Mouse (Mus musculus) thymus, adult 2 months (tissue): ENCODE data around the gene Pigz. TPM values are rescaled to one million over a fixed set of nuclear protein-coding genes. Genes with fewer than 3 reads are reported as not detected.
A peak's percentile ranks its signal among the peaks of the same experiment; 100 is the strongest.
"Not testable (repeated sequence)": the region's sequence is repeated elsewhere in the genome, so short reads cannot be mapped to it uniquely, and the experiment has no call there.

ENCODE experiments used
- DNase-seq: peaks from one replicate; pipeline ENCODE4 v3.0.0; 2021
- H3K27ac ChIP-seq: fragments of 200-500 bp; 2 replicates; pipeline ENCODE4 v1.5.1; 2012; ENCODE audit warnings: low read length, control low read depth; ENCODE audit not compliant: control insufficient read depth, insufficient read depth
- H3K27me3 ChIP-seq: fragments of 200-500 bp; 2 replicates; pipeline ENCODE4 v1.6.1; 2012; ENCODE audit warnings: mild to moderate bottlenecking, low read length, moderate library complexity, mixed read lengths; ENCODE audit not compliant: control insufficient read depth, insufficient read depth
- H3K36me3 ChIP-seq: fragments of 200-500 bp; 2 replicates; pipeline ENCODE4 v1.6.1; 2012; ENCODE audit warnings: mild to moderate bottlenecking, low read length, moderate library complexity; ENCODE audit not compliant: control insufficient read depth, insufficient read depth
- H3K4me1 ChIP-seq: fragments of 200-500 bp; replicated peaks from 2 replicates; pipeline ENCODE4 v1.6.1; 2012; ENCODE audit warnings: low read length; ENCODE audit not compliant: control insufficient read depth, insufficient read depth
- H3K4me3 ChIP-seq: fragments of 200-500 bp; 2 replicates; pipeline ENCODE4 v1.5.1; 2012; ENCODE audit warnings: mild to moderate bottlenecking, low read length, control low read depth, moderate library complexity; ENCODE audit not compliant: control insufficient read depth, insufficient read depth
- CTCF ChIP-seq: fragments of 200-500 bp; IDR thresholded peaks from 2 replicates; pipeline ENCODE4 v1.5.1; 2012; ENCODE audit warnings: mild to moderate bottlenecking, control low read depth, low read length, moderate library complexity, borderline replicate concordance; ENCODE audit not compliant: control insufficient read depth, poor library complexity, insufficient read depth; ENCODE audit errors: extremely low read depth
- POLR2A ChIP-seq: fragments of 200-500 bp; IDR thresholded peaks from 2 replicates; pipeline ENCODE4 v1.6.1; 2012; ENCODE audit warnings: mild to moderate bottlenecking, low read length, control low read depth, moderate library complexity; ENCODE audit not compliant: control insufficient read depth, poor library complexity, insufficient read depth; ENCODE audit errors: extremely low read depth
- WGBS: fragments of 180-500 bp; shearing (Covaris S2); methylation state at CpG from one replicate; pipeline ENCODE4 v1.1.7; 2018; 5-methylcytosine and 5-hydroxymethylcytosine counted together
- polyA plus RNA-seq: library from polyadenylated mRNA; depleted of rRNA; stranded (reverse); fragments of >200 nt; gene quantifications from 2 replicates; pipeline ENCODE4 v1.2.3, GENCODE M21; 2012

The Pigz gene
- polyA plus RNA-seq, 1 experiment, result 8.2 TPM

GRCm38 (mm10) chr16:31940586-31940985 is 6.9 kb downstream of the Pigz start:
- H3K36me3 ChIP-seq, result no peaks in the 10 kb centered on the region
- WGBS, result 43% methylated on average over 2 of the region's 2 CpGs
- TF ChIP-seq POLR2A (no peak), CTCF (no peak)
- peaks cover 6% of the 10 kb centered on the region; the same call in 1 of the 2 replicates for H3K27me3 ChIP-seq
- H3K27ac ChIP-seq, result no peak overlapping the region
- peaks cover 5% of the 10 kb centered on the region; the same call in 1 of the 2 replicates for H3K4me1 ChIP-seq
- DNase-seq, result no peak
- no peak overlapping the region for H3K4me3 ChIP-seq

- no peaks in the 10 kb centered on the region for H3K36me3 ChIP-seq
- H3K27me3 ChIP-seq, result no peaks in the 10 kb centered on the region
- H3K4me1 ChIP-seq, result peaks cover 13% of the 10 kb centered on the region
- 5% methylated on average over 10 of the region's 10 CpGs for WGBS
- no peak overlapping the region for H3K27ac ChIP-seq
- DNase-seq, result peak; percentile 81
- no peak overlapping the region for H3K4me3 ChIP-seq
- TF ChIP-seq CTCF (peak; percentile 77), POLR2A (no peak)
Measured at GRCm38 (mm10) chr16:31943980-31944379, 10.3 kb downstream of the Pigz start.

- Histone ChIP-seq H3K27me3 (no peaks in the 10 kb centered on the region), H3K36me3 (no peaks in the 10 kb centered on the region), H3K27ac (no peak overlapping the region), H3K4me1 (peaks cover 15% of the 10 kb centered on the region), H3K4me3 (no peak overlapping the region)
- 94% methylated on average over 12 of the region's 12 CpGs for WGBS
- DNase-seq, result no peak
- TF ChIP-seq POLR2A (no peak), CTCF (no peak)
Measured at GRCm38 (mm10) chr16:31944698-31945255, 11.1 kb downstream of the Pigz start.

GRCm38 (mm10) chr16:31945372-31945771 is 11.7 kb downstream of the Pigz start:
- WGBS, result 91% methylated on average over 6 of the region's 6 CpGs
- peaks cover 15% of the 10 kb centered on the region for H3K4me1 ChIP-seq
- H3K27me3 ChIP-seq, result no peaks in the 10 kb centered on the region
- TF ChIP-seq CTCF, result no peak
- TF ChIP-seq POLR2A, result no peak
- no peak for DNase-seq
- no peaks in the 10 kb centered on the region for H3K36me3 ChIP-seq
- no peak overlapping the region for H3K4me3 ChIP-seq
- H3K27ac ChIP-seq, result no peak overlapping the region

GRCm38 (mm10) chr16:31945986-31946385 is 12.3 kb downstream of the Pigz start:
- 89% methylated on average over 6 of the region's 6 CpGs for WGBS
- not testable (repeated sequence) for H3K27me3 ChIP-seq, H3K36me3 ChIP-seq, H3K4me3 ChIP-seq, DNase-seq, H3K27ac ChIP-seq
- H3K4me1 ChIP-seq, result peaks cover 15% of the 10 kb centered on the region

GRCm38 (mm10) chr16:31947333-31947732 is 13.7 kb downstream of the Pigz start:
- Histone ChIP-seq H3K4me1 (peaks cover 15% of the 10 kb centered on the region), H3K27me3 (no peaks in the 10 kb centered on the region), H3K36me3 (no peaks in the 10 kb centered on the region), H3K4me3 (no peak overlapping the region), H3K27ac (no peak overlapping the region)
- no peak for DNase-seq
- TF ChIP-seq CTCF, result no peak
- no peak for TF ChIP-seq POLR2A
- 13% methylated on average over 8 of the region's 8 CpGs for WGBS

GRCm38 (mm10) chr16:31947901-31948316 is 14.3 kb downstream of the Pigz start:
- H3K4me1 ChIP-seq, result peaks cover 15% of the 10 kb centered on the region
- no peak for DNase-seq
- H3K27ac ChIP-seq, result no peak overlapping the region
- under 1% methylated on average over 38 of the region's 38 CpGs for WGBS
- H3K36me3 ChIP-seq, result no peaks in the 10 kb centered on the region
- no peak for TF ChIP-seq POLR2A
- no peak for TF ChIP-seq CTCF
- H3K4me3 ChIP-seq, result peak overlapping the region; percentile 84
- H3K27me3 ChIP-seq, result no peaks in the 10 kb centered on the region
